ENCODE assay signal across 25 mouse cellular contexts in the genomic region with DNA sequence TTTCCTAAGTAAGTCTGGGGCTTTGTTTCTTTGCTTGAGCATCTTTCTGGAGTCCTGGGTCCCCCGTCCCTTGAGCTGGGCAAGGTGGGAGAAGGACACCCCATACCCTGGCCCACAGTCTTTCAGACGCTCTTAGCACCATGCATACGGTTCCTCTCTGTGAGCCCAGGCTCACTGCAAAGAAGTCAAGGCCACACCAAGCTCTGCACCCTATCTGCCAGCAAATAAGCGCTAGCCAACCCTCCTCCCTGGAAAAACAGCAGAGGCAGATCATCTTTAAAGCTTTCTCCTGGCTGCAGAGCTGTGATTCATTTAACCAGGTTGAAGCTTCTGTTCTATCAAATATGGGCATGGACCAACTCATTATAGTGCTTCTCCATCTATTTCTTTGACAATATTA. TPM values are rescaled to one million over a fixed set of nuclear protein-coding genes. Genes with fewer than 3 reads are reported as not detected.
DNase-seq lines count a peak whose midpoint lies in the region; ATAC-seq lines count a peak whose summit lies in the region.
"Had no signal": no experiment of that assay in that cellular context is flagged by ENCODE, and none has a peak within 500 bp of the region (broad histone marks: within the 10 kb centered on the region; RNA-seq: fewer than 3 reads in every experiment).

No protein-coding gene starts in this region.

- H3K4me1 ChIP-seq in intestine, embryonic 16.5 days (ENCODE audit: control insufficient read depth, insufficient read depth, low read length): peaks cover 36% of the 10 kb centered on the region
- H3K4me1 ChIP-seq in intestine, embryonic 15.5 days (replicated peaks): peaks cover 27% of the 10 kb centered on the region
- H3K4me1 ChIP-seq in stomach, embryonic 16.5 days (ENCODE audit: control insufficient read depth, insufficient read depth, low read length): peaks cover 57% of the 10 kb centered on the region

- no peak overlapping the region for H3K9ac ChIP-seq in intestine, embryonic 16.5 days (ENCODE audit: low read depth, low read length)
- H3K9ac ChIP-seq in intestine, embryonic 15.5 days: no peak overlapping the region
- no peak overlapping the region for H3K9ac ChIP-seq in stomach, embryonic 16.5 days (ENCODE audit: low read length)
- H3K9ac ChIP-seq: forebrain, embryonic 12.5 days; forebrain, embryonic 15.5 days; heart, embryonic 12.5 days; heart, embryonic 15.5 days; hindbrain, embryonic 13.5 days had no signal

- peak overlapping the region; percentile 86 for H3K27ac ChIP-seq in intestine, embryonic 16.5 days (ENCODE audit: low read length)
- no peak overlapping the region for H3K27ac ChIP-seq in intestine, embryonic 15.5 days
- H3K27ac ChIP-seq in stomach, embryonic 16.5 days (ENCODE audit: low read length): peak overlapping the region; percentile 89; the same call in 1 of the 2 replicates
- H3K27ac ChIP-seq: forebrain, embryonic 12.5 days; forebrain, embryonic 15.5 days; heart, embryonic 15.5 days; hindbrain, embryonic 10.5 days; hindbrain, embryonic 13.5 days had no signal

- 60% methylated on average over 4 of the region's 4 CpGs for WGBS in intestine, embryonic 16.5 days
- WGBS in intestine, embryonic 15.5 days: 58% methylated on average over 4 of the region's 4 CpGs
- 55% methylated on average over 4 of the region's 4 CpGs for WGBS in stomach, embryonic 16.5 days

- no peaks in the 10 kb centered on the region for H3K9me3 ChIP-seq in intestine, embryonic 16.5 days (ENCODE audit: control insufficient read depth, low read length)
- no peaks in the 10 kb centered on the region for H3K9me3 ChIP-seq in intestine, embryonic 15.5 days
- H3K9me3 ChIP-seq in stomach, embryonic 16.5 days (replicated peaks; ENCODE audit: control insufficient read depth, low read length): no peaks in the 10 kb centered on the region
- H3K9me3 ChIP-seq: forebrain, embryonic 12.5 days; forebrain, embryonic 15.5 days; heart, embryonic 12.5 days; heart, embryonic 15.5 days; hindbrain, embryonic 10.5 days; hindbrain, embryonic 13.5 days had no signal

- H3K4me3 ChIP-seq in intestine, embryonic 16.5 days (ENCODE audit: low read length): no peak overlapping the region
- no peak overlapping the region for H3K4me3 ChIP-seq in intestine, embryonic 15.5 days (replicated peaks)
- no peak overlapping the region for H3K4me3 ChIP-seq in stomach, embryonic 16.5 days (replicated peaks; ENCODE audit: low read length)
- H3K4me3 ChIP-seq: forebrain, embryonic 12.5 days; forebrain, embryonic 15.5 days; heart, embryonic 12.5 days; heart, embryonic 15.5 days; hindbrain, embryonic 10.5 days; hindbrain, embryonic 13.5 days had no signal

- H3K27me3 ChIP-seq in intestine, embryonic 16.5 days (replicated peaks; ENCODE audit: control insufficient read depth, insufficient read depth, low read length): no peaks in the 10 kb centered on the region
- no peaks in the 10 kb centered on the region for H3K27me3 ChIP-seq in intestine, embryonic 15.5 days (replicated peaks)
- no peaks in the 10 kb centered on the region for H3K27me3 ChIP-seq in stomach, embryonic 16.5 days (ENCODE audit: control insufficient read depth, insufficient read depth, low read length)
- H3K27me3 ChIP-seq: forebrain, embryonic 15.5 days; heart, embryonic 15.5 days had no signal

- ATAC-seq in intestine, embryonic 16.5 days: no peak
- ATAC-seq in intestine, embryonic 15.5 days: no peak
- no peak for ATAC-seq in stomach, embryonic 16.5 days (ENCODE audit: insufficient read depth, low FRiP score)
- no peak for ATAC-seq in erythroid progenitor cell, adult 5-6 weeks (replicated peaks; ENCODE audit: low FRiP score, poor library complexity, severe bottlenecking)
- ATAC-seq: CD4-positive, CD25-positive, alpha-beta regulatory T cell, adult 4 months; forebrain, embryonic 15.5 days; hindbrain, embryonic 16.5 days had no signal

- H3K4me2 ChIP-seq in intestine, embryonic 16.5 days (ENCODE audit: low read depth, low read length): no peak overlapping the region
- no peak overlapping the region for H3K4me2 ChIP-seq in intestine, embryonic 15.5 days (replicated peaks)
- no peak overlapping the region for H3K4me2 ChIP-seq in stomach, embryonic 16.5 days (ENCODE audit: low read depth, low read length)
- H3K4me2 ChIP-seq: forebrain, embryonic 12.5 days; forebrain, embryonic 15.5 days; heart, embryonic 12.5 days; heart, embryonic 15.5 days; hindbrain, embryonic 13.5 days had no signal

- peak; percentile 27 to 51 for DNase-seq in adrenal gland, postnatal 36 days
- DNase-seq in adrenal gland, adult 8-10 months: no peak
- DNase-seq: adrenal gland, postnatal 25 days; cerebellum, adult 11 months; cerebellum, adult 8-10 months; cerebellum, postnatal 10 days; cerebellum, postnatal 36 days; embryo, embryonic 11 days; gastrocnemius, postnatal 25 days; heart, adult 18-20 months; heart, postnatal 10 days; heart, postnatal 36 days; kidney, adult 2 months had no signal

- no peaks in the 10 kb centered on the region for H3K36me3 ChIP-seq in intestine, embryonic 16.5 days (ENCODE audit: control insufficient read depth, insufficient read depth, low read length)
- H3K36me3 ChIP-seq in intestine, embryonic 15.5 days: no peaks in the 10 kb centered on the region
- no peaks in the 10 kb centered on the region for H3K36me3 ChIP-seq in stomach, embryonic 16.5 days (ENCODE audit: control insufficient read depth, insufficient read depth, low read length)
- H3K36me3 ChIP-seq: forebrain, embryonic 12.5 days; forebrain, embryonic 15.5 days; heart, embryonic 12.5 days; heart, embryonic 15.5 days; hindbrain, embryonic 10.5 days; hindbrain, embryonic 13.5 days had no signal

RNA-seq across cellular contexts. Expression of a gene that starts 9.6 kb away (rescaled TPM):
- total RNA-seq in adrenal gland, postnatal 36 days (2021): 10 to 100 TPM; 19.2 to 26.1 TPM
- total RNA-seq in adrenal gland, adult 8-10 months (2022): 10 to 100 TPM; 25.2 to 38.7 (median 32.2) TPM
- polyA plus RNA-seq in intestine, embryonic 16.5 days (2015; fragmentation: Nextera tagmentation; extraction: Ambion mirVana): 25.9 and 36.1 TPM in 2 replicates
- 55.7 and 67.4 TPM in 2 replicates for polyA plus RNA-seq in intestine, embryonic 15.5 days (2015; fragmentation: Nextera tagmentation; extraction: Ambion mirVana)
- 34.4 and 38.5 TPM in 2 replicates for polyA plus RNA-seq in stomach, embryonic 16.5 days (2015; fragmentation: Nextera tagmentation; extraction: Ambion mirVana)
- total RNA-seq in erythroid progenitor cell, adult 5-6 weeks (2015; ENCODE audit: low replicate concordance): 1.8 TPM in 1 of 2 replicates, not detected in the other
- total RNA-seq in erythroid progenitor cell, adult 5-6 weeks (2017; ENCODE audit: low replicate concordance): 2.1 TPM in 1 of 2 replicates, not detected in the other

Comparison
In these comparisons a context has a peak if more than half of its experiments do, and no peak if none do; other contexts are left out.
1. RNA of a gene that starts 9.6 kb away (total RNA-seq): 25.2 to 38.7 TPM in adrenal gland, adult 8-10 months and 19.2 to 26.1 TPM in adrenal gland, postnatal 36 days; 1.8 to 2.1 TPM in erythroid progenitor cell, adult 5-6 weeks; every median in the first group is over 4 times any median in the second.